Mouse (Mus musculus) lung, embryonic 16.5 days (tissue): ENCODE measurements around the gene Tmem132d. TPM values are rescaled to one million over a fixed set of nuclear protein-coding genes. Genes with fewer than 3 reads are reported as not detected.

Experiments
- ATAC-seq: fragments of 200-750 bp; cut with Nextera tagmentation; 2 replicates; pipeline ENCODE4 v1.8.0; 2017; ENCODE audit warnings: low read depth, mild to moderate bottlenecking, moderate library complexity
- H3K27ac ChIP-seq: fragments of 300-500 bp; sonication (generic); 2 replicates; pipeline ENCODE4 v1.5.1; 2014; ENCODE audit warnings: mild to moderate bottlenecking, control low read depth, low read length
- H3K27me3 ChIP-seq: fragments of 300-500 bp; sonication (generic); 2 replicates; pipeline ENCODE4 v1.6.1; 2014; ENCODE audit warnings: low read depth, low read length, mixed read lengths; ENCODE audit not compliant: control insufficient read depth, insufficient read depth
- H3K36me3 ChIP-seq: fragments of 300-500 bp; sonication (generic); 2 replicates; pipeline ENCODE4 v1.6.1; 2014; ENCODE audit warnings: low read length; ENCODE audit not compliant: control insufficient read depth, insufficient read depth
- H3K4me1 ChIP-seq: fragments of 300-500 bp; sonication (generic); replicated peaks from 2 replicates; pipeline ENCODE4 v1.6.1; 2014; ENCODE audit warnings: low read length, mixed read lengths; ENCODE audit not compliant: control insufficient read depth, insufficient read depth
- H3K4me2 ChIP-seq: fragments of 300-500 bp; sonication (generic); 2 replicates; pipeline ENCODE4 v1.6.1; 2014; ENCODE audit warnings: low read depth, low read length, control low read depth
- H3K4me3 ChIP-seq: fragments of 300-500 bp; sonication (generic); 2 replicates; pipeline ENCODE4 v1.5.1; 2014; ENCODE audit warnings: mild to moderate bottlenecking, low read length, control low read depth
- H3K9ac ChIP-seq: fragments of 300-500 bp; sonication (generic); 2 replicates; pipeline ENCODE4 v1.6.1; 2014; ENCODE audit warnings: low read length, control low read depth
- H3K9me3 ChIP-seq: fragments of 300-500 bp; sonication (generic); 2 replicates; pipeline ENCODE4 v1.6.1; 2016; ENCODE audit warnings: low read length; ENCODE audit not compliant: control insufficient read depth
- WGBS: fragments of 180-500 bp; shearing (Covaris S2); extraction: QIAGEN DNeasy Blood & Tissue Kit; methylation state at CpG from one replicate; pipeline ENCODE4 v1.1.7; 2014; 5-methylcytosine and 5-hydroxymethylcytosine counted together
- polyA plus RNA-seq: library from polyadenylated mRNA; unstranded; fragments of >200 nt; fragmentation: Nextera tagmentation; extraction: Ambion mirVana; gene quantifications from 2 replicates; pipeline ENCODE4 v1.2.1, GENCODE M21; 2015

Gene Tmem132d
- 0.69 and 0.98 TPM in 2 replicates for polyA plus RNA-seq

DNA sequence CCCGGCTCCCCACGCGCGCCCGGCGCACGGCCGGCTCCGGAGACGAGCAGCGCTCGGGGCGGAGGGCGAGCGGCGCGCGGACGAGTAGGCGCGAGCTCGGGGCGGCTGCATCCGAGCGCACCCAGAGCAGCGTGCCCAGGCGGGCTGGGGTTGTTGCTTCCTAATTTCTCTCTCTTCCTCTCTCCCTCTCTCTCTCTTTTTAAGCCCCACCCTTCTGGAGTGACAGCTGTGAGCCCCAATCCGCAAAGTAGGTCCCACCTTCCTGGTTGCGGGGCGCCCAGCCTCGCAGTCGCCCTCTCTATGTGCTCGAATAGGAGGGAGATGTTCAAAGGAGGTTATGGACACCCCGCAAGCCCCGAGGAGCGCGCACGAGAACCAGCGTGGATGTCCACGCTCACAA lies at the start of gene Tmem132d:
Gene Tmem132d, minus strand, starts transcription at position 162 of the 400 bp plus-strand sequence.
- Histone ChIP-seq H3K27me3 (peaks cover 35% of the 10 kb centered on the region), H3K4me2 (peak within 1 kb of the TSS; percentile 65), H3K4me1 (peaks cover 6% of the 10 kb centered on the region), H3K9me3 (no peaks in the 10 kb centered on the region), H3K4me3 (peak within 1 kb of the TSS; percentile 56), H3K27ac (no peak within 1 kb of the TSS), H3K9ac (peak within 1 kb of the TSS; percentile 61), H3K36me3 (no peaks in the 10 kb centered on the region)
- 0 out of 2 replicates have a peak, but pooled peaks have one; percentile 45 for ATAC-seq
- 1% methylated on average over 34 of the region's 40 CpGs for WGBS

DNA sequence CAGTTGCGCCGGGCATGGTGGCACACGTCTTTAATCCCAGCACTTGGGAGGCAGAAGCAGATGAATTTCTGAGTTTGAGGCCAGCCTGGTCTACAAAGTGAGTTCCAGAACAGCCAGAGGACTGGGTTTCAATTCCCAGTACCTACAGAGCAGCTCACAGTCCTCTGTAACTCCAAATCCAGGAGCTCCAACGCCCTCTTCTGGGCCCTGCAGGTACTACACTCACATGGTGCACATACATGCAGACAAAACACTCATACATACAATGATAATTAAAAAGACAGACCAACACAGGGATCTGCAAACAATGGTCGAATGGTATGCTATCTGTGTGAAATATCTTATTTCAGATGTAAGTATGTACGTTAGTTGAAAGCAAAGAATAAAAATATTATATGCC lies 47.9 kb upstream of the Tmem132d start:
- Histone ChIP-seq H3K9ac (no peak overlapping the region), H3K4me1 (no peaks in the 10 kb centered on the region), H3K27ac (no peak overlapping the region), H3K4me2 (no peak overlapping the region), H3K9me3 (no peaks in the 10 kb centered on the region), H3K27me3 (peaks cover 20% of the 10 kb centered on the region), H3K36me3 (no peaks in the 10 kb centered on the region), H3K4me3 (no peak overlapping the region)
- 74% methylated on average over 6 of the region's 6 CpGs for WGBS
- ATAC-seq: no peak

DNA sequence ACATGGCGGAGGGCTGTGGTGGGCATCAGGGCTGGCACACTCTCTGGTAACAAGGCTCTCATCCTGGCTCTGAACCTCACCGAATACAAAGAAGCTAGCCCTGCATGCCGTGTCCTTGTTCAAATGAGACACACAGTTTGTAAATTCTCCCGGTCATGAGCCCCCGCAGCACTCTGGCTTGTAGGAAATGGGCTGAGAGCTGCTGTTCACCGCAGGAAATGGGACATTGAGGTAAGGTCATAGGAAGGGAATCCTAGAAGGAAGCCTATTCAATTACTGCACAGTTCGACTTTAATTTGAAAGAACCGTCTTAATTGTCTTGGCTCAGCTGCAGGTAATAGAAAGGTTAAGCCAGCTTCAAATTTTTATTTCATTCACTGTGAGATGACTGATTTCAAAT lies 42.5 kb upstream of the Tmem132d start:
- H3K4me3 ChIP-seq: no peak overlapping the region
- no peaks in the 10 kb centered on the region for H3K9me3 ChIP-seq
- no peak overlapping the region for H3K9ac ChIP-seq
- no peaks in the 10 kb centered on the region for H3K4me1 ChIP-seq
- no peak overlapping the region for H3K27ac ChIP-seq
- no peaks in the 10 kb centered on the region for H3K36me3 ChIP-seq
- no peak for ATAC-seq
- no peaks in the 10 kb centered on the region for H3K27me3 ChIP-seq
- WGBS: 76% methylated on average over 8 of the region's 8 CpGs
- H3K4me2 ChIP-seq: no peak overlapping the region

DNA sequence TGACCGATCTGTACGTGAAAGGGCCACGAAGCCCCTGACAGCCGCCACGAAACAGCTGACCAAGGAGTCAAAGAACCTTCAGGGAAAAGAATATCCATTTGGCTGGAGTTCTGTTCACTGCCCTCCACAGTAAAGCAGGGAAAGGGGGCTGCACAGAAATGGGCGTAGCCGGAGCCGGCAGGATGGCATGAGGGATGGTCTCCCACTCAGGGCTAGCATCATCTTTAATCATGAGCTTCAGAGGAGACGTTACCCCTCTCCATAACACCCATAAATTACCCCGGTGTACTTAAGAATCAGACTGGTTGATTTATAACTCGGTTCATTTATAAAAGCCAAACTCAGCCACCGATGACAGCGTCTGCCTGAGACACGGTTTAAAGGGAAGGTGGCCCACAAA lies 36.9 kb upstream of the Tmem132d start:
- Histone ChIP-seq H3K9me3 (no peaks in the 10 kb centered on the region), H3K4me2 (no peak overlapping the region), H3K9ac (no peak overlapping the region), H3K4me3 (no peak overlapping the region), H3K36me3 (no peaks in the 10 kb centered on the region), H3K4me1 (no peaks in the 10 kb centered on the region), H3K27ac (no peak overlapping the region), H3K27me3 (no peaks in the 10 kb centered on the region)
- 59% methylated on average over 14 of the region's 14 CpGs for WGBS
- ATAC-seq: no peak

DNA sequence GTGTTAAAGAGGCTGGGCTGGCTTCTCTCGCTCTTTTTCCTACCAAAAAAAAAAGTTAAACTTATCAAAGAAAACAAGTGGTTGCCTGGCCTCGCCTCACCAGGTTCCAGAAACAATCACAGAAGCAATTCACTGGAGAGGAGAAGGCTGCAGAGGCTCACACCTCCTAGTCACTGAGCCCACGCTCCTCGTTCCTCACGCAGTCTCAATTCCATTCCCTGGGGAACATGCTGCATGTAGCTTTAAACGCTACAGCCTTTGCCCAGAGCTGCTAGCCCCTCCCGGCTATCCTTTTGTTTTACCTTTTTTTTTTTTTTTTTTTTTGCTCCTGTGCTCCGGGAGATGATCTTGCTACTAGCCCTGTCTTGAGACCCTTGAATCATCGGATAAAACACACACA lies 31.6 kb upstream of the Tmem132d start:
- Histone ChIP-seq H3K27ac (no peak overlapping the region), H3K4me2 (0 out of 2 replicates have a peak overlapping the region, but pooled peaks have one; percentile 6), H3K9me3 (no peaks in the 10 kb centered on the region), H3K4me3 (no peak overlapping the region), H3K36me3 (no peaks in the 10 kb centered on the region), H3K4me1 (no peaks in the 10 kb centered on the region), H3K27me3 (no peaks in the 10 kb centered on the region), H3K9ac (no peak overlapping the region)
- ATAC-seq: no peak
- 6% methylated on average over 9 of the region's 9 CpGs for WGBS

DNA sequence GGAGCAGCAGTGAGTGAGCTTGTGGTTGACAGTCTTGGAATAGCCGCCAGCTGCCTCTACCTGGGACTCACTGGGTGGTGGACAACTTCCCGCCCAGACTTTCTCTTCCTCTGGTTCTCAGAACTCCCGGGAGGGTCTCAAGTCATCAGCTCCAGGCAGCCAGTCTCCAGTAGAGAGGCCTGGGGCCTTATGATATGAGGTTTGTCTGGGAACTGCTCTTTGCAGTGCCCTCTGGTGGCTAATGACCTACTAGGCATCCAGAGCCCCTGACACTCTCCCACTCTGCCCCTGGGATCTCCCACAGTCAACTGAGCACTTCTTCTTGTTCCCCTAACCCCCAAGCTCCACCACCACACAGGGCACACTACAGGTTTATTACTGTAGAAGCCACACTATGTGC lies 27.7 kb upstream of the Tmem132d start:
- WGBS: 30% methylated on average over 3 of the region's 3 CpGs
- ATAC-seq: no peak
- Histone ChIP-seq H3K36me3 (no peaks in the 10 kb centered on the region), H3K27me3 (no peaks in the 10 kb centered on the region), H3K9me3 (no peaks in the 10 kb centered on the region), H3K27ac (no peak overlapping the region), H3K4me2 (no peak overlapping the region), H3K4me3 (no peak overlapping the region), H3K9ac (no peak overlapping the region), H3K4me1 (no peaks in the 10 kb centered on the region)

DNA sequence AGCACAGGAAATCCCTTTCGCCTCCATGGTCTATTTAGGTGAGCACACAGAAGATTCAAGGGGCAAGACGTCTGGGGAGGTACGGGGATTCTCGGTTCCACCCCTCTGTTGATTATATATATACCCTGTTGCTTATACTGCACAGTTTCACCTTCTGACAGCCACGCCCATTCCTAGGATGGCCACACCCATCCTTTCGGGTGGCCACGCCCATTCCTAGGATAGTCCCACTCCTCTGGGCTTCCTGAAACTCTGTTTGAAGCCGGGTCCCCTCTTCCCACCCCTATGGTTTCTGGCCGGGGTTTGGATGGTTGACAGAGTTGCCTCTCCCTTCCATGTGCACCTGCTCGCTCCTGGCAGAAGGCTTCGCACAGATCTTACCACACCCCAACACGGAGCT lies 22.9 kb upstream of the Tmem132d start:
- ATAC-seq: no peak
- WGBS: 68% methylated on average over 12 of the region's 12 CpGs
- Histone ChIP-seq H3K4me3 (no peak overlapping the region), H3K9ac (no peak overlapping the region), H3K4me1 (no peaks in the 10 kb centered on the region), H3K27ac (no peak overlapping the region), H3K9me3 (no peaks in the 10 kb centered on the region), H3K27me3 (no peaks in the 10 kb centered on the region), H3K36me3 (no peaks in the 10 kb centered on the region), H3K4me2 (no peak overlapping the region)

DNA sequence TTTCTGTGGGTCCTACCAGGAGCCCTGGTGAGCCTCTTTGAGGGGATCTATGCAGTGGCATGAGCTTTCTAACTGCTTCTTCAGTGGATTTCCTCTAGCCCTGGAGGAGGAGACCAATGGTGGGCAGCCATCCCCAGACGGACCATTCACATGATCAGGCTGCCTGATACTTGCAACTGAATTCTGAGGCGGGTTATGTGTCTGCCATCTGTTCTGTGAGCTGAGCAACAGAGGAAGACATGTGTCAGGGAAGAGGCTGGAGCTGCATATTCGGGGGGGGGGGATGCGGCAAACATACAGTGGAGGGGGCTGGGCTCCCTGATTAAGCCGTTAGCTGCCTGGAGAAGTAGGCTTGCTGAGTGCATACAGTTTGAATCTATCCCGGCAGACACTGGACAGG lies 19.3 kb upstream of the Tmem132d start:
- Histone ChIP-seq H3K4me1 (no peaks in the 10 kb centered on the region), H3K9me3 (no peaks in the 10 kb centered on the region), H3K27me3 (no peaks in the 10 kb centered on the region), H3K9ac (no peak overlapping the region), H3K27ac (no peak overlapping the region), H3K4me2 (no peak overlapping the region), H3K4me3 (no peak overlapping the region), H3K36me3 (no peaks in the 10 kb centered on the region)
- 31% methylated on average over 6 of the region's 6 CpGs for WGBS
- no peak for ATAC-seq

DNA sequence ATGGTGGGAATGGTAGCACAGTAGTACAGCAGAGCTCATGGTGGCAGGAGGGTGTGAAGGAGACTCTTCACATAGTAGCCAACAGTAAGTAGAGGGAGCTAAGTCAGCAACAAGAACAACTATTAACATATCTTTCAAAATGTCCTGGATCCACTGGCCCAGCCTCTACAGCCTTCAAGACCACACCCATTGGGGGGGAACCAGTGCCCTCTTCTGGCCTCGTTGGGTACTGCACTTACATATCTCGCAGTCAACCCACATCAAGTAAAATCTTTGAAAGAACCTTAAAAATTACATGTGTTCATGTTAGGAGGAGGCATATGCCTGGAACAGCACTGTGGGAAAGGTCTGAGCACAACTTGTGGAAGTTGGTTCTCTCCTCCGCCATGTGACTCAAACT lies 17.9 kb upstream of the Tmem132d start:
- H3K27me3 ChIP-seq: no peaks in the 10 kb centered on the region
- H3K4me1 ChIP-seq: no peaks in the 10 kb centered on the region

DNA sequence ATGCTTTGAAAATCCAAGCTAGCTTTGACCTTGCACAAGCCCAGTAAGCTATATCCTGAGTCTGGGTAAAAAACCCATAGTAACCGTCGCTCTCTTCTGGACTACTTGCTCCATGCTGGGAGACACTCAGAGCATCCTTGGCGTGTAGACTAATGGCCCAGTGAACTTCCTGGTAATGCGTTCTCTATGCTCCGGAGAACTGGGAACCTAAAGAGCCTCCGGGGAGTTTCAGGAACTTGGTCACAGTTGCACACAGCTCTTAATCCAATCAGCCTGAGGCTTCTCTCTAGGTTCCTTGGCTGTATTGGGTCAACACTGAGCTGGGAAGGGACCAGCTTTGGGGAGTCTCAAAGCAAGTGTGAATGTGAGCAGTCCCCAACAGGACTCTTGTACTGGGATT lies 12.0 kb upstream of the Tmem132d start:
- Histone ChIP-seq H3K36me3 (no peaks in the 10 kb centered on the region), H3K27me3 (peaks cover 10% of the 10 kb centered on the region), H3K9ac (no peak overlapping the region), H3K4me3 (no peak overlapping the region), H3K4me1 (no peaks in the 10 kb centered on the region), H3K27ac (no peak overlapping the region), H3K4me2 (0 out of 2 replicates have a peak overlapping the region, but pooled peaks have one; percentile 44), H3K9me3 (no peaks in the 10 kb centered on the region)
- WGBS: 21% methylated on average over 6 of the region's 6 CpGs
- ATAC-seq: no peak

More for the DNA sequence above, 17.9 kb upstream of the Tmem132d start:
- Histone ChIP-seq H3K27ac (no peak overlapping the region), H3K4me3 (no peak overlapping the region), H3K9me3 (no peaks in the 10 kb centered on the region), H3K36me3 (no peaks in the 10 kb centered on the region), H3K9ac (no peak overlapping the region), H3K4me2 (no peak overlapping the region)
- 73% methylated on average over 3 of the region's 3 CpGs for WGBS
- no peak for ATAC-seq
